Mouse (Mus musculus) heart, embryonic 15.5 days (tissue): ENCODE results near the gene Pkm. TPM values are rescaled to one million over a fixed set of nuclear protein-coding genes. Genes with fewer than 3 reads are reported as not detected.
A peak's percentile ranks its signal among the peaks of the same experiment; 100 is the strongest.

Experiments
- ATAC-seq: fragments of 200-750 bp; cut with Nextera tagmentation; replicated peaks from 2 replicates; pipeline ENCODE4 v1.8.0; 2017; ENCODE audit warnings: low read depth, moderate TSS enrichment; ENCODE audit not compliant: insufficient number of reproducible peaks, insufficient read depth, low FRiP score
- H3K27ac ChIP-seq: fragments of 300-500 bp; sonication (generic); 2 replicates; pipeline ENCODE4 v1.5.1; 2015; ENCODE audit warnings: mild to moderate bottlenecking, inconsistent platforms
- H3K27me3 ChIP-seq: fragments of 300-500 bp; sonication (generic); 2 replicates; pipeline ENCODE4 v1.6.1; 2015; ENCODE audit warnings: inconsistent platforms
- H3K36me3 ChIP-seq: fragments of 300-500 bp; sonication (generic); 2 replicates; pipeline ENCODE4 v1.6.1; 2015; ENCODE audit warnings: mild to moderate bottlenecking, inconsistent platforms
- H3K4me1 ChIP-seq: fragments of 300-500 bp; sonication (generic); replicated peaks from 2 replicates; pipeline ENCODE4 v1.6.1; 2015; ENCODE audit warnings: inconsistent platforms
- H3K4me2 ChIP-seq: fragments of 300-500 bp; sonication (generic); 2 replicates; pipeline ENCODE4 v1.6.1; 2015; ENCODE audit warnings: inconsistent platforms, mild to moderate bottlenecking, moderate library complexity
- H3K4me3 ChIP-seq: fragments of 300-500 bp; sonication (generic); 2 replicates; pipeline ENCODE4 v1.5.1; 2015; ENCODE audit warnings: mild to moderate bottlenecking, inconsistent platforms
- H3K9ac ChIP-seq: fragments of 300-500 bp; sonication (generic); 2 replicates; pipeline ENCODE4 v1.6.1; 2015; ENCODE audit warnings: mild to moderate bottlenecking, inconsistent platforms
- H3K9me3 ChIP-seq: fragments of 300-500 bp; sonication (generic); replicated peaks from 2 replicates; pipeline ENCODE4 v1.6.1; 2016; ENCODE audit warnings: inconsistent platforms
- WGBS: fragments of 180-500 bp; shearing (Covaris S2); methylation state at CpG from one replicate; pipeline ENCODE4 v1.1.7; 2015; ENCODE audit warnings: mixed read lengths; 5-methylcytosine and 5-hydroxymethylcytosine counted together
- polyA plus RNA-seq: library from polyadenylated mRNA; unstranded; fragments of >200 nt; fragmentation: Nextera tagmentation; extraction: Ambion mirVana; gene quantifications from 2 replicates; pipeline ENCODE4 v1.2.1, GENCODE M21; 2015

Pkm gene
- polyA plus RNA-seq, 1 experiment from 2014 or later = 1,637 TPM

GRCm38 (mm10) chr9:59667250-59667649 lies 11.1 kb downstream of the Pkm start:
- Histone ChIP-seq H3K27me3 (no peaks in the 10 kb centered on the region), H3K9me3 (no peaks in the 10 kb centered on the region), H3K27ac (peak overlapping the region; percentile 77), H3K36me3 (peaks cover 82% of the 10 kb centered on the region), H3K4me2 (no peak overlapping the region), H3K9ac (no peak overlapping the region), H3K4me3 (no peak overlapping the region), H3K4me1 (peaks cover 71% of the 10 kb centered on the region)
- peak; percentile 73 for ATAC-seq
- WGBS = 42% methylated on average over 4 of the region's 4 CpGs

GRCm38 (mm10) chr9:59667904-59668303 lies 11.7 kb downstream of the Pkm start:
- H3K36me3 ChIP-seq = peaks cover 88% of the 10 kb centered on the region
- H3K27me3 ChIP-seq = no peaks in the 10 kb centered on the region
- no peak overlapping the region for H3K4me2 ChIP-seq
- ATAC-seq = no peak
- H3K9ac ChIP-seq = no peak overlapping the region
- WGBS = 77% methylated on average over 6 of the region's 6 CpGs
- no peak overlapping the region for H3K4me3 ChIP-seq
- peak overlapping the region; percentile 77 for H3K27ac ChIP-seq
- H3K9me3 ChIP-seq = no peaks in the 10 kb centered on the region
- H3K4me1 ChIP-seq = peaks cover 71% of the 10 kb centered on the region

DNA sequence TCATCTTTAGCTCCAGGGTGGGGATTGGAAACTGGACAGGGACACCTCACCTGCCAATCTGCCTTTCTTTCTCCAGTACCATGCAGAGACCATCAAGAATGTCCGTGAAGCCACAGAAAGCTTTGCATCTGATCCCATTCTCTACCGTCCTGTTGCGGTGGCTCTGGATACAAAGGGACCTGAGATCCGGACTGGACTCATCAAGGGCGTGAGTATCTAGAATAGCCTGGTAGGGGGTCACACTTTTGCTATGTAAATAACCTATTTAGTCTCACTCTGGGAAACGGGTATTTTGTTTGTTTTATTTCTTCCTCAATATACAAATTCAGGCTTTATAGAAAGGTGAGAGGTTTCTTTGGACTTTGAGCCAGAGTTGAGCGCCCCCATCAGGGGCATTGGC lies 12.3 kb downstream of the Pkm start:
- H3K9me3 ChIP-seq = no peaks in the 10 kb centered on the region
- H3K9ac ChIP-seq = no peak overlapping the region
- H3K36me3 ChIP-seq = peaks cover 91% of the 10 kb centered on the region
- H3K27me3 ChIP-seq = no peaks in the 10 kb centered on the region
- H3K27ac ChIP-seq = no peak overlapping the region
- no peak overlapping the region for H3K4me3 ChIP-seq
- WGBS = 88% methylated on average over 7 of the region's 7 CpGs
- H3K4me2 ChIP-seq = no peak overlapping the region
- H3K4me1 ChIP-seq = peaks cover 68% of the 10 kb centered on the region
- ATAC-seq = no peak

DNA sequence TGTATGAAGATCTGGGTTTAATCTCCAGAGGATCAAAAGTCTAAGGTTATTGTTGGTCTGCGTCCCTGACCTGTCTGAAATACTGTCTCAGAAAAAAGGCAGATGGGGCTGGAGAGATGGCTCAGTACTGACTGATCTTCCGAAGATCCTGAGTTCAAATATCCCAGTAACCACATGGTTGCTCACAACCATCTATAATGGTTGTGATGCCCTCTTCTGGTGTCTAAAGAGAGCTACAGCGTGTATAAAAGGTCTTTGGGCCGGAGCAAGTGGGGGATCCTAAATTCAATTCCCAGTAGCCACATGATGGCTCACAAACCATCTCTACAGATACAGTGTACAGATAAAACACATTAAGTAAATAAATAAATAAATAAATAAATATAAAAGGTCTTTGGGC lies 13.0 kb downstream of the Pkm start:
- peaks cover 61% of the 10 kb centered on the region for H3K4me1 ChIP-seq
- 81% methylated on average over 4 of the region's 4 CpGs for WGBS

GRCm38 (mm10) chr9:59672195-59672894 lies 16.2 kb downstream of the Pkm start:
- H3K9ac ChIP-seq = no peak overlapping the region
- H3K4me1 ChIP-seq = peaks cover 41% of the 10 kb centered on the region
- H3K27ac ChIP-seq = peak overlapping the region; percentile 67
- H3K4me3 ChIP-seq = no peak overlapping the region
- H3K27me3 ChIP-seq = no peaks in the 10 kb centered on the region
- 65% methylated on average over 12 of the region's 12 CpGs for WGBS
- no peaks in the 10 kb centered on the region for H3K9me3 ChIP-seq
- no peak overlapping the region for H3K4me2 ChIP-seq
- H3K36me3 ChIP-seq = peaks cover 99% of the 10 kb centered on the region
- 0 out of 2 replicates have a peak, but pooled peaks have one; percentile 33 for ATAC-seq

More for the DNA sequence above, 13.0 kb downstream of the Pkm start:
- no peak for ATAC-seq
- Histone ChIP-seq H3K4me2 (no peak overlapping the region), H3K36me3 (peaks cover 90% of the 10 kb centered on the region), H3K9me3 (no peaks in the 10 kb centered on the region), H3K27me3 (no peaks in the 10 kb centered on the region), H3K4me3 (no peak overlapping the region), H3K9ac (no peak overlapping the region), H3K27ac (no peak overlapping the region)

GRCm38 (mm10) chr9:59673427-59673826 lies 17.3 kb downstream of the Pkm start:
- Histone ChIP-seq H3K4me3 (no peak overlapping the region), H3K9me3 (no peaks in the 10 kb centered on the region), H3K27ac (no peak overlapping the region), H3K4me2 (no peak overlapping the region), H3K4me1 (peaks cover 32% of the 10 kb centered on the region), H3K9ac (no peak overlapping the region), H3K27me3 (no peaks in the 10 kb centered on the region), H3K36me3 (peaks cover 98% of the 10 kb centered on the region)
- 47% methylated on average over 2 of the region's 2 CpGs for WGBS
- ATAC-seq = no peak

DNA sequence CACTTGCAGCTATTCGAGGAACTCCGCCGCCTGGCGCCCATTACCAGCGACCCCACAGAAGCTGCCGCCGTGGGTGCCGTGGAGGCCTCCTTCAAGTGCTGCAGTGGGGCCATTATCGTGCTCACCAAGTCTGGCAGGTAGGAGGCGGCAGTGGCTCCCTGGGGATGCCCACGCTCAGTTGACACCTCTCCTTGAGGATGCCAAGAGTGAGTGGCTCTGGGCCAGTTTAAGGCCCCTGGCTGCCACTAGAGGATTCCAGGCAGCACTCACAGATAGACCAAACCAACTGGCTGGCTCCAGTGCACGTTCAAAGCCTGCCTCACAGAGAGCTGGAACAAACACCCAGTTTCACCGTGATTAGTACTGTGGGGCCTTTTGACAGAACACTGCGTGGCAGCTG lies 19.4 kb downstream of the Pkm start:
- ATAC-seq = no peak
- Histone ChIP-seq H3K9me3 (no peaks in the 10 kb centered on the region), H3K27ac (peak overlapping the region; percentile 56), H3K4me1 (peaks cover 44% of the 10 kb centered on the region), H3K27me3 (peaks cover 4% of the 10 kb centered on the region; the same call in 1 of the 2 replicates), H3K9ac (no peak overlapping the region), H3K4me3 (no peak overlapping the region), H3K36me3 (peaks cover 88% of the 10 kb centered on the region), H3K4me2 (no peak overlapping the region)
- 77% methylated on average over 14 of the region's 14 CpGs for WGBS

DNA sequence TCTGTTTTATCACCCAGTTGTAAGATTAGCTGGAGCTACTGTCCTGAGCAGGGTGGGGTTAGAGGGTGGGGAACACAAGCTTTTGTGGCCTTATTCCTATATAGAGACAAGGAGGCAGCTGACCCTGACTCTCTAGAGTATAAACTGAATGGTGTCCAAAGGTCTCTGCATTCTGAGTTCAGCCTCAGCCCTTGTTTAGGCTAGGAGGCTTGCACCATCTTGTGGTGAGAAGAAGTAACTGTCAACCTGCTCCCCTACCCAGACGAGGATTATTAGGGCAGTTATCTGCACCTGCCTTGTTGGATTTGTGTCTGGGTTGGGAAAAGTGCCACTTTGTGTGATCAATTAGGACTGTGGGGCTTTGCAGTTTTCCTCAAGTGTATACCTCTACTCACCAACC lies 22.1 kb downstream of the Pkm start:
- Histone ChIP-seq H3K27me3 (peaks cover 17% of the 10 kb centered on the region), H3K9me3 (no peaks in the 10 kb centered on the region), H3K4me3 (no peak overlapping the region), H3K36me3 (peaks cover 61% of the 10 kb centered on the region), H3K4me2 (no peak overlapping the region), H3K27ac (no peak overlapping the region), H3K9ac (no peak overlapping the region), H3K4me1 (peaks cover 21% of the 10 kb centered on the region)
- WGBS = 21% methylated on average over 1 of the region's 1 CpGs
- no peak for ATAC-seq

DNA sequence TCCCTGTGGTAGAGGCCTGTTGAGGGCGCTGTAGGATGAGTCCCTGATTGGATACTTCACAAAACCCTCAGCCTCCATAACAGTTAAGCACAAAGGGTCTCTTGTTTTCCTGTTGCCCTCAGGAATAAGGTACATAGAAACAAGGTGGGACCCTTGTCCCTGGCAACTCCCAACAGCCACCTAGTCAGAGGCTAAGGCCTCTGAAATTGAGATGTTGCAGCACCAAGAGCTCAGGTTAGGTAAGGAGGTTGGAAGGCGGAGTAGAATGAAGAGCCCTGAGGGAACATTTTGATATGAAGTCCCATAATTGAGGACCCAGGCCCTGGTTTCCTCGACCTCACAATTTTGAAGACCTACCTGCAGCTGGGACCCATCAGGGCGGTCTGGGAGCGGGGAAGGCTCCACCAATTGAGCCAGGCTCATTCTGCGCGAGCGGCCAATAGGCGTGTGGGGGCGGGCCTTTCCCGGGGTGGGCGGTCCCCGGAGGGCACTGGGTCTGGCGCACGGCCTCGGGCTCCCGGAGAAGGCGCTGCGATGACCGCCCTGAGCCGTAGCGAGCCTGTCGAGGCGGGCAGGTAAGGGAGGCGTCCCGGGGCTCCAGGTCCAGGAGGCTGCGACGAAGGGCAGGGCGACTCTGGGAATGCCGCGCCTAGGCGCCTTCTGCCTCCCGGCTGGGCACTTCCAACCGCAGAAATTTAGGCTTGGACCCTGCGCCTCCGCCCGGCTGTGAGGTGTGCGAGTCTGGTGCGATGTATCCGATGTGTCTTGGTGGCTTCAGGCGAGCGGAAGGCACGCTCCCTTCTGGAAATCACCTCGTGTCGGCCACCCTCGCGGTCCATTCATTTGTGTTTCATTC lies 23.7 kb downstream of the Pkm start, which contains the start of gene Gramd2:
Gramd2 (plus strand) TSS at position 467 of the 856 bp plus-strand sequence.
- Histone ChIP-seq H3K27ac (no peak within 1 kb of the TSS; the same call in 1 of the 2 replicates), H3K9ac (peak within 1 kb of the TSS; percentile 57), H3K27me3 (peaks cover 17% of the 10 kb centered on the region), H3K36me3 (peaks cover 46% of the 10 kb centered on the region), H3K4me3 (peak within 1 kb of the TSS; percentile 49), H3K4me2 (peak within 1 kb of the TSS; percentile 97), H3K9me3 (no peaks in the 10 kb centered on the region), H3K4me1 (peaks cover 21% of the 10 kb centered on the region)
- peak; percentile 94 for ATAC-seq
- 3% methylated on average over 47 of the region's 47 CpGs for WGBS

DNA sequence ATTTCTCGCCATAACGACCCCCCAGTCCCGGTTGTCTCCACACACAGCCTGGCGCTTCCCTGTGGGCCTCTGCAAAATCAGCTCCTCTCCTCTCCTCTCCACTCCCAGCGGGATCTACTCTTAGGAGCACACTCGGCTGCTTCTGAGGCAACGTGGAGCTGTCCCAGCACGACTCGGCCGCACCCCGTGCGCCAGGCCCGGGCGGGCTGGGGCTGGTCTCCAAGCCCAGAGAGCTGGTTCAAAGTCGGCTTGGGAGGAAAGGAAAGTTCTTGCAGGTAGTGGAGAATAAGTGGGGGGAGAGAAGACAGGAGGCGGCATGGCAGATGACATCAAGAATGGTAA lies 24.3 kb downstream of the Pkm start:
- no peak overlapping the region for H3K27ac ChIP-seq
- peak overlapping the region; percentile 97 for H3K4me2 ChIP-seq
- H3K27me3 ChIP-seq = peaks cover 17% of the 10 kb centered on the region
- peak overlapping the region; percentile 57 for H3K9ac ChIP-seq
- peaks cover 18% of the 10 kb centered on the region for H3K4me1 ChIP-seq
- 19% methylated on average over 16 of the region's 16 CpGs for WGBS
- no peaks in the 10 kb centered on the region for H3K9me3 ChIP-seq
- H3K4me3 ChIP-seq = peak overlapping the region; percentile 49
- peaks cover 40% of the 10 kb centered on the region for H3K36me3 ChIP-seq
- peak; percentile 14; the same call in 1 of the 2 replicates for ATAC-seq

DNA sequence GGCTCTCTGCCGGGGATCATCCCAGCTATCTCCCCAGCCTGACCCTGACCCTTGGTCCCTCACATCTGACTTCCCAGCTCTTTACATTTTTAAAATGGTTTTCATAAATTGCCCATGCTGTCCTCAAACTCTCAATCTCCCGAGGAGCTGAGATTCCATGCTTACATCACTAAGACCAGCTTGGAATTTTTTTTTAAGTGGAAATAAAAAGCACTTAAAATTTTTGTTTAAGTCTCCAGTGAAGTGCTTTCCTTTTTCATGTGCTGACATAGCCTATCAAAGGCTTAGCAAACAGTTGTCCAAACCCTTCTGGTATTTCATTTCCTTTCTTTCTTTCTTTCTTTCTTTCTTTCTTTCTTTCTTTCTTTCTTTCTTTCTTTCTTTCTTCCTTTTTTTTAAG lies 27.9 kb downstream of the Pkm start:
- Histone ChIP-seq H3K9me3 (no peaks in the 10 kb centered on the region), H3K36me3 (peaks cover 7% of the 10 kb centered on the region; the same call in 1 of the 2 replicates), H3K27ac (no peak overlapping the region), H3K4me1 (peaks cover 13% of the 10 kb centered on the region), H3K4me3 (no peak overlapping the region), H3K9ac (no peak overlapping the region), H3K27me3 (peaks cover 17% of the 10 kb centered on the region), H3K4me2 (no peak overlapping the region)
- 54% methylated on average over 2 of the region's 2 CpGs for WGBS
- no peak for ATAC-seq
